Mouse (Mus musculus) left cerebral cortex, postnatal 10 days (tissue): ENCODE results near the gene Magi1. TPM values are rescaled to one million over a fixed set of nuclear protein-coding genes. Genes with fewer than 3 reads are reported as not detected.

Experiments
- DNase-seq, 2 experiments: peaks; one replicate each; pipeline ENCODE4 v3.0.0; 2021 to 2022; ENCODE audit warnings: low spot score in 2 of 2, mixed read lengths in 1 of 2; ENCODE audit errors: extremely low spot score in 1 of 2
- intact Hi-C: fragments of 180-260 bp; cut with DNase I; formaldehyde crosslinking; loops from one replicate; pipeline ENCODE4 v1.15.1; 2025
- total RNA-seq, 2 experiments: library from RNA; stranded (reverse); gene quantifications; 2 replicates each; pipeline ENCODE4 v1.2.3; 2021

Magi1 gene
- total RNA-seq, 2 experiments from 2014 or later = 89.8 to 91.8 TPM

GRCm38 (mm10) chr6:94145430-94146205 lies 138.1 kb downstream of the Magi1 start:
- intact Hi-C loops = no loop called here
- DNase-seq = peak in 1 of 2 experiments; percentile 77

- no peak for DNase-seq
- intact Hi-C loops = no loop called here
Measured at GRCm38 (mm10) chr6:94142493-94142892, 141.2 kb downstream of the Magi1 start.

GRCm38 (mm10) chr6:94141496-94141895 lies 142.2 kb downstream of the Magi1 start:
- intact Hi-C loops = no loop called here
- DNase-seq = no peak

- intact Hi-C loops = no loop called here
- DNase-seq = no peak
Measured at GRCm38 (mm10) chr6:94139952-94140414, 143.7 kb downstream of the Magi1 start.

DNA sequence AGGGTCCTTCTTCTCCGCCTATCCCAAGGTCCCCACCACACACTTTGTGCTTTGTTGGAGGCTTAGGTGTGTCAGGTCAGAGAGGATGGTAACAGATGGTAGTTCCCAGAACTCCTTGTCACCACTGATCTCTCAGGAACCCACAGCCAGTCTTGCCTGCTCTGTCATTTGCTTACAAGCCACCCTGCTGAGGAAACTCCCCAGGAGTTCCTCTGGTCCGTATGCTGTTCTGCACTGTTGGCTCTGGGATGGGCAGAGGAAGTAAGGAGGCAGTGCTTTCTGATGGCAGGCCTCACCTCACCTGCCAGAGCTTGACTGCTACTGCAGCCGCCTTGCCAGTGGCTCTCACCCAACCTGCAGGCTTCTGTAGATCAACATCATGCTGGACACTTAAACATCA lies 147.0 kb downstream of the Magi1 start:
- DNase-seq = no peak
- intact Hi-C loops = no loop called here

DNA sequence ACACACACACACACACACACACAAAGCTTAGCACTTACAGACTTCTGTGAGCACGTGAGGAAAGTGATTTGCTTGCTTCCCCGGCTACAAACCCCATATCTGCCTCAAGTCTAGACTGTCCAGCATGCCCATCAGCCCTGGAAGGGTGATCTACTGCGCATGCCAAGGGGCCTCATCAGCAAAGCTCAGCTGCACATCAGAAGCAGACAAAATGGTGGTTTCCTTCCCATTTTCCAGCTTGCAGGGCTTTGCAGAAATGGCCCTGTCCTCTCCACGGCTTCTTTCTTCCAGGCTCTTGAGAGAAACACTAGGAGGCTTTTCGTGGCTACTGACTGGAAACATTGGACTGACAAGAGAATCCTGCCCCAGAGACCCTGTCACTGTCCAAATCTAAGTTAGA lies 149.6 kb downstream of the Magi1 start:
- DNase-seq = no peak
- intact Hi-C loops = no loop called here

GRCm38 (mm10) chr6:94131999-94132398 lies 151.7 kb downstream of the Magi1 start:
- DNase-seq = no peak
- intact Hi-C loops = no loop called here

DNA sequence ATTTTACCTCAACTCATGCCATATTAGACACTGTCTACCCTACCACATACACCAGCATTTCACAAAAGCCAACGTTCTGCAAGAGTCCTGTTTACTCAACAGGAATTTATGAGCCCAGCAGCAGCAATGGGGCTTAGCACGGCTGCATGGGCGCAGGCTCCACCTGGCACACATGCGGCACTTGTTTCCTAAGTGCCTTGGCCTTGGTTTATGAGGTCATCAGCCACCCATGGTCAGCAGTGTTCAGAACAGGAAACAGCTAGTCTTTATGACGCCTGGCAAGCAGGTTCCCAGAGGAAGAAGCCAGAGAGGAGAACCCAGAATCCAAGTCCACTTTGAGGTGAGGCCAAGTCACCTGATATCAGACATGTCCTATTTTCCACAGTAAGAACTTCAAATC lies 153.3 kb downstream of the Magi1 start:
- DNase-seq = no peak
- intact Hi-C loops = no loop called here

GRCm38 (mm10) chr6:94126763-94127162 lies 157.0 kb downstream of the Magi1 start:
- no peak for DNase-seq
- intact Hi-C loops = no loop called here

DNA sequence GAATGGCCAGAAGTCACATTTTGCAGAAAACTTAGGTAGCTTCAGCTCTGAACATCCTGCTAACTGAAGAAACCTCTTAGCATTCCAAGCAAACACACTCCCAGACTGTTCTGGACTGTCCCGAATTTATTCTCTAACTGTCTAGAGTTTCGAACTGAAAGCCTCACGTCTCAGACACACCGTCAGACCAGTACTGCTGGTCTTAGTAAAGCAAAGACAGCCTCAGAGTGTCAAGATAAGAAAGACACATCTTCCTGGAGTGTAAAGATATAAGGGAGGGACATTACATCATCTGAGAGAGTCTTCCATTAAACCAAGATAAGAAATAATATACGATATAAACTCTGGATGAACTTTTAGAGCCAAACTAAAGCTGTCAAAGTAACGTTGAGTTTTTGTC lies 158.6 kb downstream of the Magi1 start:
- DNase-seq = no peak
- intact Hi-C loops = no loop called here

GRCm38 (mm10) chr6:94124279-94124678 lies 159.4 kb downstream of the Magi1 start:
- DNase-seq = no peak

DNA sequence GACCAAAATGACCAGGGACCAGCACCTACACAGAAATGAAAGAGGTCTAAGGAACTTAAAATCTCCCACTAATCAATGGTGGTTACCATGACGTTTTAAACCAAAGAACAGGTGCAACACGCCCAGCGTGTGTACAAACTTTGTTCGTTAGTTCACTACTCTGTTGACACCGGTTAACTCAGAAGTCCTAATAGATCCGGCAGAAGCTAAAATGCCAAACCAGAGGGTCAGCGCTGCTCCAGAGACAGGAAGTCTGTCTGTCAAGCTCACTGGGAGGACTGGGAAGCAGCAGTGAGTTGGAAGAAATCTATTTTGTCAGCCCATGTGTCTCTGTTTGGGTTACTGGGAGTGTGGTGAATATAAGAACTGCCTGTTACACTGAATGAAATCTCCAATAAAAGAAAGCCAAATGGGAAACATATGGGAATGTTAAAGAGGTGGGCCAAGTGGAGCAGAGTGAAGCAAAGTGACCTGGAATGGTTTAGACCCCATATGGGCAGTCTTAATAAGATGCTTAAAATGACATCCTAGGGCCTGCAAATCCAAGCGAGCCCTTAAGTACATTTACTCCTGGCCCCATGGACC lies 161.1 kb downstream of the Magi1 start:
- DNase-seq = no peak
- intact Hi-C loops = no loop called here

More at GRCm38 (mm10) chr6:94124279-94124678, 159.4 kb downstream of the Magi1 start:
- intact Hi-C loops = no loop called here

DNA sequence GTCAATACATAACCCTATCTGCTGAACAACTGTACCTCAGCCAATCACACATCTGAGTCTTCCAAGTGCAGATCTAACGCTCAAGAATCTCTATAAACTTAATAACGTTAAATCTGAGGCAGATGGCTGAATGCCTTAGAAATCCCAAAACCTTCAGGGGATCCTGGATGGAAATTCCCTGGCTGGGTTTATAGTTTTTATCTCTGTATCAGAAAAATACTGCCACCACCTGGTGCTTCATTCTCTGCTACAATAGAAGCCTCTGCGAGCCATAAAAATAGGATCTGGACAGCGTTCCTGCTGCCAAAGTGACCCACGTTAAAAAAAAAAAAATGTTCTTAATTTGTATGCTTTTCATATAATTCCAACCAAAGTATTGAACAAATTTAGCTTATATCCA lies 162.2 kb downstream of the Magi1 start:
- no peak for DNase-seq
- intact Hi-C loops = no loop called here

DNA sequence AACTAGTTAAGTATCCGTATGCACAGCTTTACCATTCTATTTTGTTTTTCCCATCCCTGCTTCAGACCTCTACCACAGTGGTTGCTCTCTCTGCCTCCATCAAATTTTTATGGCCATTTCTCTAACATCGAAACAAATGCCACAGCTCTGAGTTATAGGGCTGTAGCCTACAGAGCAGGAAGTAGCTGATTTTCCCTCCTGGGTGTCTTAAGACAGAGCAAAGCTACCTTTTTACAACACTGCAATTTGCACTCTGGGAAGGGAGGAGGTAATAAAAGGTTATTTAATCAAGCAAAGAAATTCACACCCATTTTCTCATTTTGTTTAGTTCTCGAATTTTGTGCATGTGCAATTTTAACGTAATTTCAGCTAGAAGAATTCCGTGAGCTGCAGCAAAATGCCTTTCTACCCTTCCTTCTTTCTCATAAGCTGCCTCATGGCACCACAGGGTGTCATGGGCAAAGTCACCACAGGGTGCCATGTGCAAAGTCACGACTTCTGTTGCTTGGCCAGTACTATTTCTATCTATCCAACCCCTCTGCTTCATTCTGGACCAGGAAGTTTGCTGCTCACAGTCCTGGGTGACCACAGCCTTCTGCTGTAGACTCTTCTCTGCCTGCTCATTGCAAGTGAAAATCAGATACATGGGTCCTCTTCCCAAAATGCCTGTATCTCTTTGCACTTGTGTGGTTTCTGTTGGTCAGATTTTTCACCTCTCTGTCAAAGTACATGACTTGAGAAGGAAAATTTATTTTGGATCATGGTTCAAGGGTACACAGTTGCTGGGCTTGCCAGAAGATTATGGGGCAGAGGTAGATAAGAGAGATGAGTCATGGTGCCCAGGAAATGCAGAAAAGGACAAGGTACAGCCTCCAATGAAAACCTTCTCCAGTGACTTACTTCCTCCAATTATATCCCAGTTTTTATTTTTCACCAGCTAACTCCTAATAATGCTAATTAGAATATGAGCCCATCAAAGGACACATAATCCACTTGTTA lies 167.0 kb downstream of the Magi1 start:
- no peak for DNase-seq
- intact Hi-C loops = no loop called here

GRCm38 (mm10) chr6:94111833-94112232 lies 171.9 kb downstream of the Magi1 start:
- DNase-seq = peak in 1 of 2 experiments; percentile 13
- intact Hi-C loops = no loop called here

GRCm38 (mm10) chr6:94107401-94108107 lies 176.2 kb downstream of the Magi1 start:
- DNase-seq = no peak
- intact Hi-C loops = no loop called here

- DNase-seq = no peak
- intact Hi-C loops = no loop called here
Measured at GRCm38 (mm10) chr6:94103581-94103980, 180.1 kb downstream of the Magi1 start.

GRCm38 (mm10) chr6:94101256-94101655 lies 182.5 kb downstream of the Magi1 start:
- no peak for DNase-seq
- intact Hi-C loops = no loop called here
